Mouse (Mus musculus) kidney, adult 2 months (tissue): ENCODE results near the gene Atxn7l3b.

Experiments
- CTCF ChIP-seq: fragments of 200-500 bp; conservative IDR thresholded peaks from 2 replicates; pipeline ENCODE4 v1.5.1; 2011; ENCODE audit warnings: low read depth, mild to moderate bottlenecking, control low read depth, low read length, moderate library complexity, mixed read lengths; ENCODE audit not compliant: insufficient read depth, insufficient read length
- POLR2A ChIP-seq: fragments of 200-500 bp; IDR thresholded peaks from one replicate; pipeline ENCODE4 v1.6.1; 2011; ENCODE audit warnings: low read depth, low read length, control low read depth

- no peak for TF ChIP-seq CTCF
- TF ChIP-seq POLR2A, result no peak
Observed at GRCm38 (mm10) chr10:112883688-112884004, 45.2 kb downstream of the Atxn7l3b start.
